Mouse (Mus musculus) megakaryocyte-erythroid progenitor cell, adult 5-6 weeks (primary cell): ENCODE data around the gene Tmem211. TPM values are rescaled to one million over a fixed set of nuclear protein-coding genes. Genes with fewer than 3 reads are reported as not detected.

Experiments
- ATAC-seq: replicated peaks from 2 replicates; pipeline ENCODE4 v1.8.0; 2016; ENCODE audit warnings: mild to moderate bottlenecking, inconsistent platforms; ENCODE audit not compliant: severe bottlenecking, poor library complexity, low FRiP score, low TSS enrichment
- total RNA-seq, 2 experiments: library from RNA; stranded (forward) in 1 of 2; stranded (reverse) in 1 of 2; fragments of 200-1000, 215-1000 nt in 1 of 2; fragments of >200 nt in 1 of 2; fragmentation: Nextera tagmentation in 1 of 2; gene quantifications; 2 replicates each; pipeline ENCODE4 v1.2.3; 2014 to 2017

Gene Tmem211
- total RNA-seq, 2 experiments from 2014 or later = not detected

- ATAC-seq = no peak
These were observed 38.9 kb downstream of the Tmem211 start for GRCm38 (mm10) chr5:113265637-113266036.

- no peak for ATAC-seq
These were observed 41.5 kb downstream of the Tmem211 start for GRCm38 (mm10) chr5:113268246-113268645.

DNA sequence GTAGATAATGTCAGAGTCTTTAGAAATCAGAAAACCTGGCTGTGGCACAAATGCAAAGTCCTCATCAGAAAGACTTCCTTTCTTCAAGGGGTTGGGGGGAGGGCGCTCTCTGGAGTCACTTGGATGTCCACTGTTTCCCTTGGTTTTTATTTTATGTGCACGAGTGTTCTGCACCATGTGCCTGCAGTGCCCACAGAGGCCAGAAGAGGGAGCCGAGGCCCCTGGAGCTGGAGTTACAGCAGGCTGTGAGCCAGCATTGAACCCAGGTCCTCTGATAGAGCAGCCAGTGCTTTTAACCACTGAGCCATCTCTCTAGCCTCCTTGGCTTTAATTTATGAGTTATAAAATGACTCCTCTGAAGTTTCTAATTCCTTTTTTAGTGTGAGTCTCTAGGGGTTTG lies 43.3 kb downstream of the Tmem211 start:
- no peak for ATAC-seq

- no peak for ATAC-seq
These were observed 44.6 kb downstream of the Tmem211 start for GRCm38 (mm10) chr5:113271207-113271811.

DNA sequence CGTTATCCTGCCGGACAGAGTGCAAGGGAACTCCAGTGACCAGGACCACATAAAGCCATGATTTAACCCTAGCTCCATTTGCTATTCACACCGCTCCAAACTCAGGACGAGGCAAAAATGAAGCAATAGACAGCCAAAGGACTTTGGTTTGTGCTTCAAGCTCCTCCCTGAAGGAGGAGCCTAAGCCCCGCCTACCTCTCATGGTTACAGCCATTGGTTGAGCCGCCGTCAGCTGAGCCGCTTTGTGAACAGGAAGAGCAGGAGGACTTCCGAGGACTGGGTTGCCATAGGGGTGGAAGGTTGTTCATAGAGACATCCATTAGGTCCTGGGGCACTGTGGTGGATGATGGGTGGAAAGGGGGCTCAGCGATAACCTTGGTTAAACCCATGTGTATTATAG lies 49.1 kb downstream of the Tmem211 start:
- no peak for ATAC-seq

- no peak for ATAC-seq
These were observed 53.6 kb downstream of the Tmem211 start for GRCm38 (mm10) chr5:113280138-113280856.

DNA sequence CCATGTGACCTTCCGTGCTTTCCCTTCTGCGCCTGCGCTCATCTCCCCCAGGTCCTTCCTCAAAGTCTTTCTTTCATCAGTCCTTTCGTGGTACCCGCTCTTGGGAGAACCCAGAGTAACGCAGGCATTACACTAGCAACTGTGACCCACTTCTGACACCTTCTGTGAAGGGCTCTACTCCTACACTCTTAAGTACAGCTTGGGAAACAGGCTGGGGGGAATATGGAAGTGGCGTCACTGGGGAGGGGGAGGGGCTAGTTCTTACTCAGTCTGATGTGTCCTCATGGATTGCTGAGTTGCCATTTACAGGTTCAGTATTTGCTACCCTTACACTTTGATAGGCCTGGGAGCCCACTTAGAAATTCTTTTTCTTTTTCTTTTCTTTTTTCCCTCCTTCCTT lies 54.8 kb downstream of the Tmem211 start:
- no peak for ATAC-seq

GRCm38 (mm10) chr5:113283726-113284125 lies 57.0 kb downstream of the Tmem211 start:
- no peak for ATAC-seq

DNA sequence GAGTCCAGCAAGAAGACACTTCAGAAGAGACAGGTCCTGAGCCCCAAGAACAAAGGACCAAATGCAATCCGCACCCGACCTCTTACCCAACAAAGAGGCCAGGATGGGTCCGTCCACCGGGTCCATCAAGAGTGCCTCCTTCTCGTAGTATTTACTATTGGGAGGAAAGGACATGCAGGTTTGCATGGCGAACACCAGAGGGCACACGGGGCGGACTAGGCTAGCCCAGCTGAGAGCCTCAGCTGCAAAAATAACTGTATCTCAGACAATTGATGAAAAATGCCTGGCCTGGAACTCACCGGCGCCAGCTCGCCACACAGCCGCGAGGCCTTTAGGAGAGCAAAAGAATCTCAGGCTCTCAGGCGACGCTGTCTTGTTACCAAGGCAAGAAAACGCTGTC lies 58.8 kb downstream of the Tmem211 start:
- ATAC-seq = 0 out of 2 replicates have a peak, but pooled peaks have one; percentile 20

GRCm38 (mm10) chr5:113286048-113286447 lies 59.3 kb downstream of the Tmem211 start:
- ATAC-seq = no peak

GRCm38 (mm10) chr5:113286591-113287520 lies 60.1 kb downstream of the Tmem211 start:
- ATAC-seq = no peak

DNA sequence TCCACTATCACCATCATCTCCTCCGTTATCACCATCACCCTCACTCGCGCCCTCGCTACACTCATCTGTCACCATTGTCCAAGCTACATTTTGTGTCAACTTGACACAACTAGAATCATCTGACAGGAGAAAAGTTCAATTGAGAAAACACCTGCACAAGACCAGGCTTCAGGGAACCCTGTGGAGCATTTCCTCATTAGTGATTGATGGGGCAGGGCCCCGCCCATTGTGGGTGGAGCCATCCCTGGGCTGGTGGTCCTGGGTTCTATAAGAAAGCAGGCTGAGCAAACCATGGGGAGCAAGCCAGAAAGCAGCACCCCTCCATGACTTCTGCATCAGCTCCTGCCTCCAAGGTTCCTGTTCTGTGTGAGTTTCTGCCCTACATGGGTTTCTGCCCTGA lies 61.1 kb downstream of the Tmem211 start:
- no peak for ATAC-seq

GRCm38 (mm10) chr5:113288490-113288889 lies 61.8 kb downstream of the Tmem211 start:
- no peak for ATAC-seq

Other genes with a start within 250 kb of the Tmem211 start
- 9.7 and 25.0 TPM in 2 replicates for gene Grk3, start 211.1 kb upstream of the Tmem211 start, total RNA-seq (2014; fragmentation: Nextera tagmentation)
- 11.7 and 18.7 TPM in 2 replicates for gene Grk3, start 211.1 kb upstream of the Tmem211 start, total RNA-seq (2017)
- not detected in 2 replicates for gene Crybb2, start 156.8 kb upstream of the Tmem211 start, total RNA-seq (2014; fragmentation: Nextera tagmentation)
- gene Crybb2, start 156.8 kb upstream of the Tmem211 start, total RNA-seq (2017) = not detected in 2 replicates
- not detected in 2 replicates for gene Crybb3, start 145.3 kb upstream of the Tmem211 start, total RNA-seq (2014; fragmentation: Nextera tagmentation)
- not detected in 2 replicates for gene Crybb3, start 145.3 kb upstream of the Tmem211 start, total RNA-seq (2017)
- 9.9 and 12.3 TPM in 2 replicates for gene 2900026A02Rik, start 5.7 kb upstream of the Tmem211 start, total RNA-seq (2014; fragmentation: Nextera tagmentation)
- 5.8 and 6.8 TPM in 2 replicates for gene 2900026A02Rik, start 5.7 kb upstream of the Tmem211 start, total RNA-seq (2017)
- gene Sgsm1, start 83.9 kb downstream of the Tmem211 start, total RNA-seq (2014; fragmentation: Nextera tagmentation) = 0.46 TPM in 1 of 2 replicates, not detected in the other
- gene Sgsm1, start 83.9 kb downstream of the Tmem211 start, total RNA-seq (2017) = 7.7 TPM in 1 of 2 replicates, not detected in the other
- not detected in 2 replicates for gene Aym1, start 130.4 kb downstream of the Tmem211 start, total RNA-seq (2014; fragmentation: Nextera tagmentation)
- not detected in 2 replicates for gene Aym1, start 130.4 kb downstream of the Tmem211 start, total RNA-seq (2017)